Mouse (Mus musculus): Measurements from ENCODE around the gene R3hdm2.
A peak's percentile ranks its signal among the peaks of the same experiment; 100 is the strongest.

- TF ChIP-seq CTCF (IDR thresholded peaks at IDR 0.05; ENCODE audit: borderline replicate concordance, control insufficient read depth, extremely low read depth, insufficient read depth, low read length, poor library complexity) (peak; percentile 100), POLR2A (IDR thresholded peaks at IDR 0.05; ENCODE audit: control insufficient read depth, extremely low read depth, insufficient read depth, low read length, poor library complexity) (no peak)
These were observed 132.7 kb downstream of the R3hdm2 start for GRCm38 (mm10) chr10:127512813-127513212.

Measured in thymus, adult 2 months (tissue).